Mouse (Mus musculus): ENCODE measurements around the gene Robo2. TPM values are rescaled to one million over a fixed set of nuclear protein-coding genes. Genes with fewer than 3 reads are reported as not detected.

The Robo2 gene
- polyA plus RNA-seq, 1 experiment from 2014 or later: 83.9 TPM

GRCm38 (mm10) chr16:74316150-74316549, 95.5 kb downstream of the Robo2 start:
- H3K4me2 ChIP-seq: no peak overlapping the region
- 56% methylated on average over 7 of the region's 7 CpGs for WGBS
- peaks cover 10% of the 10 kb centered on the region for H3K4me1 ChIP-seq (replicated peaks)
- no peak for ATAC-seq (ENCODE audit: low read depth)
- H3K27ac ChIP-seq (replicated peaks): no peak overlapping the region
- no peaks in the 10 kb centered on the region for H3K27me3 ChIP-seq
- H3K36me3 ChIP-seq: no peaks in the 10 kb centered on the region
- no peaks in the 10 kb centered on the region for H3K9me3 ChIP-seq
- H3K4me3 ChIP-seq: no peak overlapping the region
- H3K9ac ChIP-seq: no peak overlapping the region

- no peak overlapping the region for H3K9ac ChIP-seq
- no peak overlapping the region for H3K4me3 ChIP-seq
- peaks cover 10% of the 10 kb centered on the region for H3K4me1 ChIP-seq (replicated peaks)
- ATAC-seq (ENCODE audit: low read depth): no peak
- H3K9me3 ChIP-seq: no peaks in the 10 kb centered on the region
- 38% methylated on average over 4 of the region's 4 CpGs for WGBS
- H3K27ac ChIP-seq (replicated peaks): no peak overlapping the region
- H3K4me2 ChIP-seq: no peak overlapping the region
- H3K36me3 ChIP-seq: no peaks in the 10 kb centered on the region
- no peaks in the 10 kb centered on the region for H3K27me3 ChIP-seq
These were observed 98.4 kb downstream of the Robo2 start for GRCm38 (mm10) chr16:74313222-74313621.

- whole genome bisulfite sequencing: 16% methylated on average over 6 of the region's 6 CpGs
- ATAC-seq (ENCODE audit: low read depth): peak; percentile 21; the same call in 1 of the 2 replicates
- no peak overlapping the region for H3K4me3 ChIP-seq
These were observed 104.1 kb downstream of the Robo2 start for GRCm38 (mm10) chr16:74307543-74307887.

GRCm38 (mm10) chr16:74306876-74307542, 104.6 kb downstream of the Robo2 start:
- peaks cover 10% of the 10 kb centered on the region for H3K4me1 ChIP-seq (replicated peaks)
- no peak overlapping the region for H3K4me3 ChIP-seq
- H3K27ac ChIP-seq (replicated peaks): peak overlapping the region; percentile 2; the same call in 1 of the 2 replicates
- 11% methylated on average over 5 of the region's 5 CpGs for WGBS
- no peak overlapping the region for H3K9ac ChIP-seq
- H3K4me2 ChIP-seq: 0 out of 2 replicates have a peak overlapping the region, but pooled peaks have one; percentile 0
- H3K27me3 ChIP-seq: no peaks in the 10 kb centered on the region
- peak; percentile 78 for ATAC-seq (ENCODE audit: low read depth)
- H3K9me3 ChIP-seq: no peaks in the 10 kb centered on the region
- H3K36me3 ChIP-seq: no peaks in the 10 kb centered on the region

More at GRCm38 (mm10) chr16:74307543-74307887, 104.1 kb downstream of the Robo2 start:
- peak overlapping the region; percentile 2; the same call in 1 of the 2 replicates for H3K27ac ChIP-seq (replicated peaks)
- H3K4me2 ChIP-seq: 0 out of 2 replicates have a peak overlapping the region, but pooled peaks have one; percentile 0
- no peaks in the 10 kb centered on the region for H3K9me3 ChIP-seq
- peaks cover 10% of the 10 kb centered on the region for H3K4me1 ChIP-seq (replicated peaks)
- no peak overlapping the region for H3K9ac ChIP-seq
- no peaks in the 10 kb centered on the region for H3K27me3 ChIP-seq
- no peaks in the 10 kb centered on the region for H3K36me3 ChIP-seq

DNA sequence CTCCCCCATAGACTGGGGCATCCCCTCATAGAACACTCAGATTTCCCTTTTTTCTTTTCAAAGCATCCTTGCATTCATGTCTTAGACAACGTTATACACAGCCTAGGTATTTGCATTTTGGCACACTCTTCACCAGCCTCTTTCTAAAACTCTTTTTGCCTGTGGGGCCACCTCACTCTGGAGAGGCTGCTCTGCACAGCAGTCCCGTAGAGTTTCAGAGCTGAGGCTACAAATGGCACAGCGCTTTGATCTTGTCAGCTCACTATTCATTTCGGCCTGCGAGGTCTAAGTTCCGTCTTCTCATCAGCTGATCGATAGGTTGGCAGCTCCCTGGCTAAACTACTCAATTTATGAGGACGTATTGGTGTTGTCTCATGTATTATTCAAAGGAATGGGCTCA, 123.7 kb downstream of the Robo2 start:
- ATAC-seq (ENCODE audit: low read depth): peak; percentile 43; the same call in 1 of the 2 replicates
- no peaks in the 10 kb centered on the region for H3K36me3 ChIP-seq

GRCm38 (mm10) chr16:74282549-74282948, 129.1 kb downstream of the Robo2 start:
- H3K4me2 ChIP-seq: no peak overlapping the region
- no peak for ATAC-seq (ENCODE audit: low read depth)
- no peak overlapping the region for H3K27ac ChIP-seq (replicated peaks)
- H3K9ac ChIP-seq: no peak overlapping the region
- no peaks in the 10 kb centered on the region for H3K27me3 ChIP-seq
- no peaks in the 10 kb centered on the region for H3K9me3 ChIP-seq
- H3K4me3 ChIP-seq: no peak overlapping the region
- no peaks in the 10 kb centered on the region for H3K4me1 ChIP-seq (replicated peaks)
- WGBS: 84% methylated on average over 6 of the region's 6 CpGs
- H3K36me3 ChIP-seq: no peaks in the 10 kb centered on the region

More for the DNA sequence above, 123.7 kb downstream of the Robo2 start:
- H3K4me1 ChIP-seq (replicated peaks): peaks cover 7% of the 10 kb centered on the region; the same call in 1 of the 2 replicates
- H3K27me3 ChIP-seq: no peaks in the 10 kb centered on the region
- 51% methylated on average over 8 of the region's 8 CpGs for WGBS
- H3K9ac ChIP-seq: no peak overlapping the region
- no peak overlapping the region for H3K4me2 ChIP-seq
- H3K9me3 ChIP-seq: no peaks in the 10 kb centered on the region
- H3K4me3 ChIP-seq: no peak overlapping the region
- H3K27ac ChIP-seq (replicated peaks): no peak overlapping the region

- Histone ChIP-seq H3K4me1 (replicated peaks) (peaks cover 13% of the 10 kb centered on the region; the same call in 1 of the 2 replicates), H3K27ac (replicated peaks) (no peak overlapping the region), H3K4me3 (no peak overlapping the region), H3K27me3 (no peaks in the 10 kb centered on the region), H3K36me3 (no peaks in the 10 kb centered on the region), H3K4me2 (no peak overlapping the region), H3K9ac (no peak overlapping the region), H3K9me3 (no peaks in the 10 kb centered on the region)
- ATAC-seq (ENCODE audit: low read depth): peak; percentile 47; the same call in 1 of the 2 replicates
- 14% methylated on average over 3 of the region's 3 CpGs for WGBS
These were observed 134.6 kb downstream of the Robo2 start for GRCm38 (mm10) chr16:74276855-74277573.

DNA sequence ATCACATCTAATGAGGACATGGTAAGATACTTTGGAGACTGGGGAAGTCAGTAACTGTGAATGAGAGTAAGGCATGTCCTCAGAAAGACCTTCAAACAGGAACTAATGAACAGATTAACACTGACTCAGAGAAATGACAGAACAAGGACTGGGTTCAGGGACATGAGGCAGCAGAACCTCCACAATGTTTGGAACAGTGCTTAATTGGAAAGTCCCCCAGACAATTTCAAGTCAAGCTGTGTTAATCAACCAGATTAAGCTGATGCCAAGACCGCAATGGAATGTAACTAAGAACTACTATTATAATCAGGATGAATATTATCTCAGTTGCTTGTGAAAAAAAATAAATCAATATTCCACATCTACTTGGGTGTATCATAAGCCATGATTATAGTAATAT, 137.0 kb downstream of the Robo2 start:
- peaks cover 14% of the 10 kb centered on the region; the same call in 1 of the 2 replicates for H3K4me1 ChIP-seq (replicated peaks)
- H3K36me3 ChIP-seq: no peaks in the 10 kb centered on the region
- H3K4me2 ChIP-seq: no peak overlapping the region
- H3K9me3 ChIP-seq: no peaks in the 10 kb centered on the region
- no peak overlapping the region for H3K9ac ChIP-seq
- ATAC-seq (ENCODE audit: low read depth): no peak
- H3K27me3 ChIP-seq: no peaks in the 10 kb centered on the region
- 88% methylated on average over 1 of the region's 1 CpGs for WGBS
- no peak overlapping the region for H3K27ac ChIP-seq (replicated peaks)
- H3K4me3 ChIP-seq: no peak overlapping the region

DNA sequence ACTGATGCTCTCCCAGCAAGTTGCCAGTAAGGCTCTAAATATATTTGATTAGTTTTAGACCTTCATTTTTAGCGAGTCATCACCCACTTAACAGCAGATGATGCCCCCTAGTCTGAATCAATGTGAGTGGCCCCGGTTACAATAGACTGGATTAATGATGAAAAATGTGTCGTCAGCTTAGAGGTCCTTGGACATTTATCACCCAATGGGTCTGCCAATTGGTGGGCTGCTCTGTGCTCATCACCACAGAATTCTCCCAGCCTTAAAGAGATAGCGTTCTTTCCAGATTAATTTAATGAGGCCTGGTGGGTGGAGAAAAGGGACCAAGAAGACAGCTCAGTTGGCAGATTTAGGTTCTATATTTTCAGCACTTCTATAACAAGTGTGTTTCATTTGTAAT, 138.6 kb downstream of the Robo2 start:
- no peak overlapping the region for H3K4me2 ChIP-seq
- 38% methylated on average over 4 of the region's 4 CpGs for WGBS
- no peak overlapping the region for H3K27ac ChIP-seq (replicated peaks)
- no peak for ATAC-seq (ENCODE audit: low read depth)
- no peak overlapping the region for H3K4me3 ChIP-seq
- peaks cover 18% of the 10 kb centered on the region; the same call in 1 of the 2 replicates for H3K4me1 ChIP-seq (replicated peaks)
- no peaks in the 10 kb centered on the region for H3K27me3 ChIP-seq
- no peak overlapping the region for H3K9ac ChIP-seq
- no peaks in the 10 kb centered on the region for H3K9me3 ChIP-seq
- no peaks in the 10 kb centered on the region for H3K36me3 ChIP-seq

DNA sequence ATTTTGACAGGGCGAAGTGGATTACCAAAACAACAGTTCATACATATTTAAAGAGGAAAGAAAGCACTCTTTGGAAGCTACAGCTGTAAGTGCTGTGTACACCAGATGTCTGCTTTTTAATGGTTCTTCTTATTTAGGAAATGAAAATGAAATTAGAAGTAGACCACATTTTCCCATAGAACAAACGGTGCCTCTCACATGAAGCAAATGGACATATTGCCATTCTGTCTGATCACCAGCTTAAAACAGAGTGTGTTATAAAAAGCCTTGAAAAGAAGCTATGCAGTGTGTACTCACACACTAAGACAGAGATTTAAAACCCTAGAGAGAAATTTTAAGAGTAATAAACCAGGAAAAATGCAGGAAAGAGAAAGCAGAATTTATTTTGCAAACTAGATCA, 153.4 kb downstream of the Robo2 start:
- ATAC-seq (ENCODE audit: low read depth): no peak
- Histone ChIP-seq H3K9ac (no peak overlapping the region), H3K4me2 (no peak overlapping the region), H3K36me3 (no peaks in the 10 kb centered on the region), H3K4me3 (no peak overlapping the region), H3K4me1 (replicated peaks) (no peaks in the 10 kb centered on the region), H3K27ac (replicated peaks) (no peak overlapping the region), H3K9me3 (no peaks in the 10 kb centered on the region), H3K27me3 (no peaks in the 10 kb centered on the region)
- 55% methylated on average over 2 of the region's 2 CpGs for WGBS

DNA sequence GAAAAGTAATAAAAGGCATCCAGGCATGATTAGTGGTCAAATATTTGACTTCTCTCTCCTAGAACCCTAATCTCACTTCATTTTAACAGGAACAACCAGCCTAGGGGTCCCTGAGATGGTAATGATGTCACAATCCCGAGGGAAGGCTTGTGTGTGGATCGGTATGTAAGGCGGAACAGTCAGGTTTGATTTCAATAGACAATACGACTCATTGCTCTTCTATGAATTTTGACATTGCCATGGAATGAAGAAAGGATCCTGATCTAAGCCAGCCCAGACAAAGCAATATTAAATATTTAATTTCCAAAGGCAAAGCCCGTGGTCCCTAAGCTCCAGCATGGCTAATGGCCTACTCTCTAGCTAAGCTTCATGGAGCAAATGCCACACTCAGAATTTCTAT, 167.2 kb downstream of the Robo2 start:
- 70% methylated on average over 5 of the region's 5 CpGs for WGBS
- ATAC-seq (ENCODE audit: low read depth): no peak
- H3K9ac ChIP-seq: no peak overlapping the region
- H3K27me3 ChIP-seq: no peaks in the 10 kb centered on the region
- peak overlapping the region; percentile 39 for H3K27ac ChIP-seq (replicated peaks)
- peaks cover 4% of the 10 kb centered on the region; the same call in 1 of the 2 replicates for H3K4me1 ChIP-seq (replicated peaks)
- no peak overlapping the region for H3K4me3 ChIP-seq
- no peaks in the 10 kb centered on the region for H3K9me3 ChIP-seq
- no peaks in the 10 kb centered on the region for H3K36me3 ChIP-seq
- no peak overlapping the region for H3K4me2 ChIP-seq

DNA sequence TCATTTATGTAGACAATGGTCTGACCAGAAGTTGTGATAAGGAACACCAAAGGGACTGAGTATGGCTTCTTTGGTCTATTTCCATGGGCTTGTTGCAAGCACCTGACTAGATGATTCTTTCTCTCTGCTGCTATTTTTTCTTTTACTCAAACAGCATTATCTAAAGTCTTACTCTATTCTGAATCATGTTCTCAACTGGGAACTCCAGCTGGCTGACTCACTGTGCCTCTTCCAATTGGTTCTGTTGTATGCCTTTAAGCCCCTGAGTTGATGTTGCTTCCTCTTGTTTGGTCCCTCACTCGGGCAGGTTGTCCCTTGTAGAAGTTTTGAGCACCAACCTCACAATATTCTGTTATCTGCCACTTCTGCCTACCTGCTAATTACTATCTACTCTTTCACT, 170.1 kb downstream of the Robo2 start:
- Histone ChIP-seq H3K27me3 (no peaks in the 10 kb centered on the region), H3K4me2 (no peak overlapping the region), H3K36me3 (no peaks in the 10 kb centered on the region), H3K4me1 (replicated peaks) (peaks cover 4% of the 10 kb centered on the region), H3K9ac (no peak overlapping the region), H3K9me3 (no peaks in the 10 kb centered on the region), H3K4me3 (no peak overlapping the region), H3K27ac (replicated peaks) (no peak overlapping the region)
- ATAC-seq (ENCODE audit: low read depth): no peak
- WGBS: 92% methylated on average over 1 of the region's 1 CpGs

All from neural tube, embryonic 13.5 days (tissue).